Mouse (Mus musculus) stomach, postnatal 0 days (tissue): ENCODE results near the gene Olfr150.

ENCODE experiments used
- CTCF ChIP-seq: IDR thresholded peaks from 2 replicates; pipeline ENCODE4 v1.5.1; 2016; ENCODE audit warnings: antibody characterized with exemption, low read depth, mild to moderate bottlenecking, moderate library complexity
- EP300 ChIP-seq: optimal IDR thresholded peaks from 2 replicates; pipeline ENCODE3; 2016; ENCODE audit warnings: antibody characterized with exemption

GRCm38 (mm10) chr9:39730678-39731077, at the start of gene Olfr150:
- no peak for TF ChIP-seq CTCF
- TF ChIP-seq EP300 = no peak
